Mouse (Mus musculus): ENCODE measurements around the gene Slc6a19.
A peak's percentile ranks its signal among the peaks of the same experiment; 100 is the strongest.
"Not testable (repeated sequence)": the region's sequence is repeated elsewhere in the genome, so short reads cannot be mapped to it uniquely, and the experiment has no call there.

The Slc6a19 gene

GRCm38 (mm10) chr13:73704694-73705325 is at the start of gene Slc6a19:
Gene Slc6a19 (minus strand): TSS chr13:73704865.
- no peak for DNase-seq

- no peak for DNase-seq
These were observed 46.6 kb upstream of the Slc6a19 start for GRCm38 (mm10) chr13:73751284-73751683.

DNA sequence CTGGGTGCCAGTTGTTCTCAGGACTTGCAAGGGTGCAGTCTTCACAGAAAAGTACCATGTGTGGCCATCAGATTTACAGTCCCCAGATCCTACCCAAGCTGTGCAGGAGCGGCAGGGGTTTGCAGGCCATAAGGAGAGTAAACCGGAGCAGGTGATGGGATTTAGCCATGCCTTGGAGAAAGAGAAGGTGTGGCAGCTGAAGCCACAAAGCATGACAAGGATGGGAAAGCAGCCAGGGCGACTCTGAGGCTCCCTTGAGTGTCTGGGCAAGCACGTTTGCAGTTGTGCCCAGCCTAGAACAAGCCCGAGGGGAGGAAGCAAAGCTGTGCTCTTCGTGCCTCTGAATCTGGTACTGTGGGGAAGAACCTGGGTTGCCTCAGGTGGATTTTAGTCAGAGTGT is 45.8 kb upstream of the Slc6a19 start:
- peak; percentile 74 to 79 for DNase-seq

- peak; percentile 69 to 74 for DNase-seq
These were observed 44.2 kb upstream of the Slc6a19 start for GRCm38 (mm10) chr13:73748663-73749440.

GRCm38 (mm10) chr13:73743662-73744061 is 39.0 kb upstream of the Slc6a19 start:
- DNase-seq: no peak

- no peak for DNase-seq
These were observed 38.3 kb upstream of the Slc6a19 start for GRCm38 (mm10) chr13:73742944-73743343.

GRCm38 (mm10) chr13:73740399-73740944 is 35.8 kb upstream of the Slc6a19 start:
- DNase-seq: not testable (repeated sequence)

DNA sequence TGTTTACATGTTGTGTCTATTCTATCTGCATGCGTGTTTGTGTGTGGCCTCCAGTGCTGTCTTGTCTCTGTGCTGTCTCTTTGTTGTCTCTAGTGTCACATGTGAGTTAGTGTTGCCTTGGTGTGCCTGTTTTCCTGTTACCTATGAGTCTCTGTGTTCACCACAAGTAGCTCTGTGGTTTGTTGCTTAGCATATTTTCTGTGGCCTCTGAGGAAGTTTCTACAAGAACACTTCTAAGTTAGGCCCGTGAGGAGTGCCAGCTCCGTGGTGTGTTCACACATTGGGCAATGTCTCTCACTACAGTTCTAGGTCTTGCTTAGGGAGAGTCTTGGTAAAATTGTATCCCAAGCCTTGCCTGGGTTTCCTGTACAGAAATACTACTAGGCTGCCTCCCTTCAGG is 32.3 kb upstream of the Slc6a19 start:
- DNase-seq: no peak

DNA sequence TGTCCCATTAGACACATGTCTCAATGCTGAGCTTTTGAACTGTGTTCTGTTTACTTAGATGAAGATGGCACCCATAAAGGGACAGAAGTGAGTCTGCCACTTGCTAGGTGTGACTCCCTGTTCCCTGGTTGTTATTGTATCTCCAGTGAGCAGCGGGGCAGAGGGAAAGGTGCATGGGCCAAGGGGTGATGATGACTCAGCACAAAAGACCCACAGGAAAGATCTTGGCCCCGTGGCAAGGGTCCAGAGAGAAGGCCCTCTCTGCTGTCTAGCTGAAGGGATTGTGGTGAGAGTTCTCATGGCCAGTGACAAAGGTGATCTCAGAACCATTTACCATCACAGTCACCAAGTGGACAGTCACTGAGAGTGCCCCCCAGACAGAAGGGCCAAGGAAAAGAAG is 31.3 kb upstream of the Slc6a19 start:
- no peak for DNase-seq

DNA sequence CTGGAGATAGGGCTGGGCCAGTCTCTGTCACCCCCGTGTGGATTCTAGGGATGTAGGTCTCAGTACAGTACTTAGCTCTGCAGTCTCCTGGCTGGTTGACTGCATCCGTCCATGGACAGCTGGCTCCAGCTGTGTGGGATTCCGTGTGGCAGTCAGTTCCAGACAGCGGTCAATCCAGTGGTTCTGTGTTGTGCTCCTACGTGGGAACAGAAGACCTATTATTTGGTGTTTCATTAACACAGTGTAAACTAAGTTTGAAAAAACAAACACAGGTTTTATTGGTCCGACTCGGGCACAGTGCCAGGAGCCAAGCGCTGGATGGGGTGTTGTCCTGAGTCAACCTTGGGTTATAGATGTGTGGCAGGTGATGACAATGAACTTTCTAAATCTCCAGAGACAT is 30.6 kb upstream of the Slc6a19 start:
- DNase-seq: no peak

- DNase-seq: no peak
These were observed 29.7 kb upstream of the Slc6a19 start for GRCm38 (mm10) chr13:73734379-73734778.

DNA sequence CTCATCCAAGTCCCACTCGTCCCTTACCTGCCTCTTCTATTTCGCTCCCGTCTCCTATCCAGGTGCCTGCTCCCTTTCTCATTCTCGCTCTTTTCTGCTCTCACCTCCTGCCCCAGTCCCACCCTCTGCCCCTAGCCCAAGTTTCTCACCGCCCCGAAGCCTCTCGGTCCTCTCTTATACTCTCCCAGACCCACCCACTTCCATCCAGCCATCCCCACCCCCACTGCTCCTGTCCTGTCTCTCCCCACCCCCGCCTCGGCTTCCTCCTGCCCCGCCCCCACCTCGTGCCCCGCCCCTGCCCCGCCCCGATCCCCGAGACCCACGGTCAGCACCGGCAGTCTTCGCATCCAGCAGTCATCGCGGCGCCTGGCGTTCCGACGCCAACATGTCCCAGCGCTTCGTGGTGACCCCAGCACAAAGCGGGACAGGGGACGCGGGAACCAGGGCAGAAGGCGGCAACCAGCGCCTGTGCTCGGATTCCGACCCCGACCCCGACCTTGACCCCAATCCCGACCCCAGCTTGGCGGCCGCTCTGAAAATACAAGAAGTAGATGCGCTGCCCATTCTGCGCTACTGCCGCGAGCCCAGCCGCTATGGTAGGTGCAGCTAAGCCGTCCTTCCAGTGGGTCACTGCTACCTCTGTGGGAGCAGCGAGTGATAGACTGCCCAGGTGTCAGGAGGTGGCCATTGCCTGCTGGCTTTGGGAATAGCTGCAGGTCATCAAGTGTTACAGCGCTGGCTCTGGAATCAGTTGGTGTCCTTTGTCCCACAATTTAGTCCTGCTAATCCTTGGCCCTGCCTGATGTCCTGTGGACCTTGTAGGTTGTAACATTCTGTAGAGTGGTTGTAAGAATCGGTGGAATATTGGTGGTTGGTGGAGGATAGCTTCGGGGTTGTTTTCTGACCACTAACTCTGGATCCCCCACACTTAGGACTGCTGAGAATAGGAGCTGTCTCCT is 28.4 kb upstream of the Slc6a19 start, which contains the start of gene Slc12a7:
Gene Slc12a7, plus strand, starts transcription at position 353 of the 959 bp plus-strand sequence.
- DNase-seq: peak; percentile 57 to 67

DNA sequence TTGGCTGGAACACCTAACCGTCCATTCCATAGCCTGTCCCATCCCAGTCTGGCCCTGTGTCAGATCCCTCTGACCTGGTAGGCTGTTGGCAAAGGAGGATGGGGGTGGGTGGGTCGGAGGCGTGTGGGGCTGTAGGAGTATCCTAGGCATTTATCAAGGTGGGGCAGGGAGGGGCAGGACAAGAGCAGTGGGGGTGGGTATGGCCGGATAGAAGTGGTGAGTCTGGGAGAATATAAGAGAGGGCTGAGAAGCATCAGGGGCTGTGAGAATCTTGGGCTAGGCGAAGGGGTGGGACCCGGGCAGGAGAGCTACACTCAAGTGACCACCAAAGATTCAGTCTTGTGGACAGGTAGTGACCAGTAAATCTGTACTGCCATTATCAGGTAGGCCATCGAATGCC is 27.6 kb upstream of the Slc6a19 start:
- no peak for DNase-seq

GRCm38 (mm10) chr13:73730913-73731312 is 26.2 kb upstream of the Slc6a19 start:
- DNase-seq: no peak

DNA sequence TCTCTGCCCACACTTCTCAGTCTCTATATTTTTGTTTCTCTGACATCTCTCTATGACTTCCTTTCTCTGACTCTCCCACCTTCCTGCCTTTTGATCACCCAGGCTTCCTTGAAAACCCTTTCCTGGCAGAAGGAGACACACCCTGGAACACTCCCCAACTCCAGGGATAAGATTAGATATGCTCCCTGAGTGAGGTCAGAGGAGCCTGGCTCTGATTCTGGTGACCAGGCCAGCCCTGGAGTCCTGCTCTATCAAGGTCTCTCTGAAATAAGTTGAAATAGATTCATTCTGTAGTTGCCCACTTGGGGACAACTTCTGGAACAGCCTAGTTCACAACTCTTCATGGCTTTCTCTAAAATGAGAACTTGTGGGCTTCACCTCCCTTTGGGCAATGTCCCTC is 24.0 kb upstream of the Slc6a19 start:
- DNase-seq: no peak

DNA sequence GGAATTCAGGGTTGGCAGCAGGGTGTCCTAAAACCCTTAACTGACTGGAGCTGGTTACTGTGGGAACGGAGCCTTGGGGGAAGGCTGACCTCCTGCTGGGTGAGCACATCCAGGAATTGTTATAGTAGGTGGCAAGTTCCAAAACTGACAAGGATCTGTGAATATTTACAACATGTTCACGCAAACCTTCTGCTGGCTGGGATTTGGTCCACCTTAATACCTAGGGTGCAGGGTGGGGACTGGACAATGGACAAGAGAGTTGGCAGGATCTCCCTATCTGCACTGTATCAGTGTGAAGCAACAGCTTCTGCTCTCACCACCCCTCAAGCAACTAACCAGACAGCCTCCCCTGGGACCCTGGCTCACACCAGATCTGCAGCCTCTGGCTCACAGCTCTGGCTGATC is 23.0 kb upstream of the Slc6a19 start:
- DNase-seq: peak; percentile 53 to 78

- DNase-seq: no peak
These were observed 20.6 kb upstream of the Slc6a19 start for GRCm38 (mm10) chr13:73725315-73725714.

GRCm38 (mm10) chr13:73723081-73723668 is 18.5 kb upstream of the Slc6a19 start:
- peak; percentile 82 to 92 for DNase-seq

DNA sequence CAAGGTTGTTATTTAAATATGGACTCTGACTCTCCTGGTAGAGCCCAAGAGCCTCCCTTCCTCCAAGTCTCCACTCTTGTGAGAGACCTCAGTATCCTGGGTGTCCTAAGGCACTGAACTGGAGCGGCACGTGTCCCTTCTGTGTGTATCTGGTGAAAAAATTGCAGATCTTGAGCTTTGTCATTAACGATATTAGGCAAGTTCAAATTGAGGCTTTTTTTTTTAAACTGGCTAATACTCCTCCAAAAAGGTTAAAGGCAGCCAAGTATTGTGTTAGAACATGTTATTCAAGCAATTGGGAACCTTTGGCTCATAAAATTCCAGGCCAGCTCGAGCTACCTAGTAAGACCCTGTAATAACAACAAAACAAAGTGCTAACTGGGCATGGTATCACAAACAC is 15.6 kb upstream of the Slc6a19 start:
- peak in 1 of 2 experiments; percentile 72 for DNase-seq

DNA sequence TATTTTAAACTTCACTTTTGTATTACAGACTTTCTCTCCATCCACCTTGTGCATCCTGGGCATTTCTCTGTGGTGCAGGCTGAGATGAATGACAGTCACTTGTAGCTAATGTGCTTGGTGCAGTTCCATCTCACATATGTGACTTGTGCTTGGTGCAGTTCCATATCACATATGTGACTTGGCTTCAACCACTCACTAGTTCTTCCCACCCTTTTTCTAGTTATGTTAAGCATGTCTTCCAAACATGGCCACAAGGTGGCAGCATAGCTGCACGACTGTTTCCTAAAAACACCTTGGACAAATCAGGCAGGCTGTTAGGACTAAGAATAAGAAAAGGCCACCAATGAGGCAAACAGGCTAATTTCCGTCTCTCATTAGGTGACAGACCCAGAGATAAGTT is 13.6 kb upstream of the Slc6a19 start:
- peak; percentile 82 to 95 for DNase-seq

GRCm38 (mm10) chr13:73714020-73714419 is 9.4 kb upstream of the Slc6a19 start:
- DNase-seq: peak in 1 of 2 experiments; percentile 58

DNA sequence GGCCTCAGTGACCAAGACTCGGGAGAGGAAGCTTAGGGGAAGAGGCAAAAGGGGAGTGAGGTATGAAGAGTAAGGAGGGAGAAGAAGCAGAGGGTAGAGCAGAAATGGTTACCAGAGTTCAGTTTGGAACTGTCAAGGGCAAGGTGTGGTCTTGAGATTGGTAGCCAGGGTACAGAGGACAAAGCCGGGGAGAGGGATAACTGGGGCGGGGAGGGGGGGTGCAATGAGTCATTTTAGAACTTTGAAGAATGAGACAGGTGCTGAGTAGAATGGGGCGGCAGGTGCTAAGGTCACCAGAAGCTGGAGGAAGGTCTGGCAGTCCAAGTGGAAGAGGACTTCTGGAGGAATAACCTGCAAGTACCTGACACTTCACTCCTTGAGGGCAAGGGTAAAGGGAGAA is 8.5 kb upstream of the Slc6a19 start:
- peak in 1 of 2 experiments; percentile 35 for DNase-seq

Data from kidney, postnatal 25 days (tissue).